Mouse (Mus musculus) intestine, embryonic 15.5 days (tissue): ENCODE results near the gene Yif1b. TPM values are rescaled to one million over a fixed set of nuclear protein-coding genes. Genes with fewer than 3 reads are reported as not detected.
A peak's percentile ranks its signal among the peaks of the same experiment; 100 is the strongest.

Experiments used
- ATAC-seq: fragments of 200-750 bp; cut with Nextera tagmentation; 2 replicates; pipeline ENCODE4 v1.8.0; 2017; ENCODE audit warnings: moderate TSS enrichment, moderate library complexity
- H3K27ac ChIP-seq: fragments of 300-500 bp; sonication (generic); 2 replicates; pipeline ENCODE4 v1.5.1; 2015; ENCODE audit warnings: mild to moderate bottlenecking, inconsistent platforms
- H3K27me3 ChIP-seq: fragments of 300-500 bp; sonication (generic); replicated peaks from 2 replicates; pipeline ENCODE4 v1.6.1; 2015; ENCODE audit warnings: inconsistent platforms
- H3K36me3 ChIP-seq: fragments of 300-500 bp; sonication (generic); 2 replicates; pipeline ENCODE4 v1.6.1; 2015; ENCODE audit warnings: inconsistent platforms
- H3K4me1 ChIP-seq: fragments of 300-500 bp; sonication (generic); replicated peaks from 2 replicates; pipeline ENCODE4 v1.6.1; 2015; ENCODE audit warnings: inconsistent platforms
- H3K4me2 ChIP-seq: fragments of 300-500 bp; sonication (generic); replicated peaks from 2 replicates; pipeline ENCODE4 v1.6.1; 2015; ENCODE audit warnings: mild to moderate bottlenecking, inconsistent platforms
- H3K4me3 ChIP-seq: fragments of 300-500 bp; sonication (generic); replicated peaks from 2 replicates; pipeline ENCODE4 v1.5.1; 2015; ENCODE audit warnings: inconsistent platforms
- H3K9ac ChIP-seq: fragments of 300-500 bp; sonication (generic); 2 replicates; pipeline ENCODE4 v1.6.1; 2015; ENCODE audit warnings: inconsistent platforms
- H3K9me3 ChIP-seq: fragments of 300-500 bp; sonication (generic); 2 replicates; pipeline ENCODE4 v1.6.1; 2016; ENCODE audit warnings: inconsistent platforms
- WGBS: fragments of 180-500 bp; shearing (Covaris S2); methylation state at CpG from one replicate; pipeline ENCODE4 v1.1.7; 2015; 5-methylcytosine and 5-hydroxymethylcytosine counted together
- polyA plus RNA-seq: library from polyadenylated mRNA; unstranded; fragments of >200 nt; fragmentation: Nextera tagmentation; extraction: Ambion mirVana; gene quantifications from 2 replicates; pipeline ENCODE4 v1.2.1, GENCODE M21; 2015

Gene Yif1b
- polyA plus RNA-seq, 1 experiment from 2014 or later, result 77.7 TPM

DNA sequence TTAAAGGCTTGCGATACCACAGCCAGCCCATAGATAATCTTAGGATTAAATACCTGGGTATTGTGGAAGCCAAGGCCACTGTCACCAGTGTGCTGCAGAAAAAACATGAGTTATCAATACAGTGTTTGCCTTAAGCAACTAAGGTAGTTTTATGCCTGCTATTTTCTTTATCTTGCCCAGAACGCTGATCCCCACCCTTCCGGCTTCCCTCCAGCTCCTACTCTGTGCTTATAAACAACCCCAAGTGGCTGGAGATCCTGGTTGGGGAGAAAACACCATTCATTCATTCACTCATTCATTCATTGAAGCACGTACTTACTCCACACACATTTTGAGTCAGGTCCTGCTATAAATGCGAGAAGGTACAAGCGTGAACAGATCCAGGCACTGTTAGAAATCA lies 46.4 kb downstream of the Yif1b start:
- ATAC-seq, result no peak
- no peaks in the 10 kb centered on the region for H3K36me3 ChIP-seq

DNA sequence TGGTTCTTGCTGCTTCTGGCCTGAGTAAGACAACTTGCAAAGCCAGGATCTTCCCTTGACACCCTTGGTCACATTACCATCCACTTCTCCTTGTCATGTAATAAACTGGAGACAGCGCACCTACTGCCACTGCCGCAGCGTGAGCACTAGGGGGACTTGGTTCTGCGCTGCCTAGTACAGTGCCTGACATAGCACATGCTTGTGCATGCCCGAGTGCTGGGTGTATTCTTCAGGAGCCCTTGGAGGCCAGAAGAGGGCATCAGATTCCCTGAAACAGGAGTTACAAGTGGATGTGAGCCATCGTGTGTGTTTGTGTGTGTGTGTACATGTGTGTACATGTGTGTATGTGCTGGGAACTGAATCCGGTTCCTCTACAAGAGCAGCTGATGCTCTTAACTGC lies 49.4 kb downstream of the Yif1b start:
- H3K36me3 ChIP-seq, result no peaks in the 10 kb centered on the region
- ATAC-seq, result no peak
- H3K4me2 ChIP-seq, result no peak overlapping the region
- 85% methylated on average over 7 of the region's 7 CpGs for WGBS
- H3K27ac ChIP-seq, result no peak overlapping the region
- no peak overlapping the region for H3K9ac ChIP-seq
- H3K9me3 ChIP-seq, result no peaks in the 10 kb centered on the region
- no peak overlapping the region for H3K4me3 ChIP-seq
- no peaks in the 10 kb centered on the region for H3K27me3 ChIP-seq
- H3K4me1 ChIP-seq, result peaks cover 24% of the 10 kb centered on the region

More for the DNA sequence above, 46.4 kb downstream of the Yif1b start:
- no peaks in the 10 kb centered on the region for H3K9me3 ChIP-seq
- 72% methylated on average over 6 of the region's 6 CpGs for WGBS
- H3K9ac ChIP-seq, result no peak overlapping the region
- H3K27me3 ChIP-seq, result peaks cover 5% of the 10 kb centered on the region
- H3K27ac ChIP-seq, result no peak overlapping the region
- H3K4me1 ChIP-seq, result peaks cover 14% of the 10 kb centered on the region; the same call in 1 of the 2 replicates
- H3K4me2 ChIP-seq, result no peak overlapping the region
- no peak overlapping the region for H3K4me3 ChIP-seq

DNA sequence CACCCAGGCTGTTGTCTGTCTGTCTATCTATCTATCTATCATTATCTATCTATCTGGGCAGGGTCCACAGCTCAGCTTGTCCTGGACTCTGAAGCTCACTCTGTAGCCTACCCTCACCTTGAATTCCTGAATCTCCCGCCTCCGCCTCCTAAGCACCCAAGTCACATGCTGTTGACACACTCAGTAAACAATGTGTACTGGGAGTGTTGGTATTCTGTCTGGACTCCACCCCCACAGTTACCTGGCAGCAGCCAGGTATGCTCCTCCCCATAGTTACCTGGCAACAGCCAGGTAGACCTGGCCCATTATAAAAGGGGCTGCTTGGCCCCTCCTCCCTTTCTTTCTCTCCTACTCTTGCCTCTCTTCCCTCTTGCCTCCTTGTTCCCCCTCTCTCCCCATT lies 50.0 kb downstream of the Yif1b start:
- ATAC-seq, result peak; percentile 20; the same call in 1 of the 2 replicates
- Histone ChIP-seq H3K4me3 (no peak overlapping the region), H3K27ac (0 out of 2 replicates have a peak overlapping the region, but pooled peaks have one; percentile 36), H3K4me2 (no peak overlapping the region), H3K36me3 (no peaks in the 10 kb centered on the region), H3K27me3 (no peaks in the 10 kb centered on the region), H3K9me3 (no peaks in the 10 kb centered on the region), H3K4me1 (peaks cover 30% of the 10 kb centered on the region), H3K9ac (no peak overlapping the region)
- 66% methylated on average over 2 of the region's 2 CpGs for WGBS

DNA sequence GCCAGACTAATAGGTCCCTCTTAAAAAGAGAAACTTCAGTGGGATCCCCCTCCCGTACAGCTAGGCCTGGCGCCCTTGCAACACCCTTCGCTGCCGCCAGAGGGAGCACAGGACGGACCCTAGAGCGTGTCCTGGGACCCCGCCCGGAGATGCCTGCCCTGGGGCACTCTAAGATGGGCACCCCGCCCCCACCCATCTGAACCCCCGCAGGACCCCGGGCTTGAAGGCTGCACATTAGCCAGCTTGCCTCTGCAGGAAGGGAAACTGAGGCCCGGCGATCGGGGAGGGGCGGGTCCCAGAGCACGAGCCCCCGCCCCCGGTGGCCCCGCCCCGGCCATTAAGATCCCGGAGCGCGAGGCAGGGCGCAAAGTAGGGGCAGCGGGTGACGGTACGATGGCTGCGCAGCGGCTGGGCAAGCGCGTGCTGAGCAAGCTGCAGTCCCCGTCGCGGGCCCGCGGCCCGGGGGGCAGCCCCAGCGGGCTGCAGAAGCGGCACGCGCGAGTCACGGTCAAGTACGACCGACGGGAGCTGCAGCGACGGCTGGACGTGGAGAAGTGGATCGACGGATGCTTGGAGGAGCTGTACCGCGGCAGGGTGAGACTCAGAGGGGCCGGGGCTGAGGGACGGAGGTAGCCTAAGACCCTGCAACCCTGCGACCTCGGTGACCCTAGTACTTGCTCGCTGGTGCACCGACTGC lies 51.0 kb downstream of the Yif1b start, which contains the start of gene Ppp1r14a:
Ppp1r14a (plus strand) TSS at position 367 of the 697 bp plus-strand sequence.
- WGBS, result under 1% methylated on average over 59 of the region's 59 CpGs

DNA sequence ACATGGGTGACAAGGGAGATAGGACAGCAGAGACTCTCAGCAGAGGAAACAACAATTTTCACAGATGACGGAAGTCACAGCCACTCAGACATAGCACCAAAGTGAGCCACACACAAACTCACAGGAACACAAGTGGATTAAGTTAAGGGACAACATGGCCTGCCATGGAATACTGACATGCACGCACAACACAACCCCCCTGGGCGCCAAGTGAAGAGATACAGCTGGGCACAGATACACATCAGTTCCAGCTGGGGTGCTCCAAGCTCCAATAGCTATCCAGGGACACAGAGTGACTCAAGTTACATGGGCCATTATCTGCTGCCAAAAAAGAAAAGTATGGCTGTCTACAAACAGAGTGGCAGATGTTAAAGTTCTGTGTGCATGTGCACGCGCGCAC lies 51.7 kb downstream of the Yif1b start:
- Histone ChIP-seq H3K4me1 (peaks cover 36% of the 10 kb centered on the region), H3K36me3 (no peaks in the 10 kb centered on the region), H3K4me2 (peak overlapping the region; percentile 93), H3K27ac (peak overlapping the region; percentile 91), H3K9me3 (no peaks in the 10 kb centered on the region), H3K4me3 (peak overlapping the region; percentile 48), H3K9ac (peak overlapping the region; percentile 58), H3K27me3 (no peaks in the 10 kb centered on the region)
- ATAC-seq, result no peak
- 61% methylated on average over 6 of the region's 6 CpGs for WGBS

More for the DNA sequence above, 51.0 kb downstream of the Yif1b start, which contains the start of gene Ppp1r14a:
- peaks cover 36% of the 10 kb centered on the region for H3K4me1 ChIP-seq
- peak within 1 kb of the TSS; percentile 58 for H3K9ac ChIP-seq
- peak within 1 kb of the TSS; percentile 48 for H3K4me3 ChIP-seq
- H3K36me3 ChIP-seq, result no peaks in the 10 kb centered on the region
- no peaks in the 10 kb centered on the region for H3K9me3 ChIP-seq
- H3K27me3 ChIP-seq, result no peaks in the 10 kb centered on the region
- peak; percentile 52 for ATAC-seq
- H3K27ac ChIP-seq, result peak within 1 kb of the TSS; percentile 91
- peak within 1 kb of the TSS; percentile 93 for H3K4me2 ChIP-seq

DNA sequence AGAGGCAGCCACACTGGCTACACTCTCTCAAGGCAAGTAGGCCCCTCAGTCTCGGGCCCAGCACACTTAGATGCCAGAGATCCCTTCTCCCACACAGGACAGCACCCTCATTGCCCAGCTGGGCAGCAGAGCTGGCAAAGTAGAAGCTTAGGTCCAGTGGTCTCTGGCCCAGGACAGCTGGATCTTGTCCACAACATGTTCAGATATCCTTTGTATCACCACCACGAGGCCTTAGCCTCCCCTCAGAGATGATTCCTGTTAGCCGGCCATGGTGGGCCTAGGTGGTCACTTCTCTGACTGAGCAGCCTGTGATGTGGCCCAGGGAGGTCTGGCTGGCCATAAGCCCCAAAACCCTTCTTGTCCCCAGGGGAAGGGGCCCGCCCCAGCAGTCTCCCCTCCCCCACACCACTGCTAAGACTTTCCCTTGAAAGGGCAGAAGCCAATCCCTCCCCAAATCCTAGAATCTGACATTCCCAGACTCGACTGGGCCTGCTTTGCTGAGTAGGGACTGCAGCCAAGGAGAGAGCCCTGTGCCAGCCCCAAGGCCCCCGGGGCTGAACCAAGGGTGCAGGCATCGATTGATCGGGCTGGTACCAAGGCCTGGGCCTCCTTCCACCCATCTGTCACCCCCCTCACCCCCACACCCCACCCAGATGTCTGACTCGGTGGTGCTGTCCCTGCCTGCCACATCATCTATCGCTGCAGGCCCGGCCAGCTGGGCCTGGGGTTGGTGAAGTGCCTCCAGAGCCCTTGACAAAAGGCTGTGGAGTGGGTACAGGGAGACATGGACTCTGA lies 52.8 kb downstream of the Yif1b start:
- Histone ChIP-seq H3K4me2 (peak overlapping the region; percentile 93), H3K4me3 (peak overlapping the region; percentile 48), H3K27me3 (no peaks in the 10 kb centered on the region), H3K4me1 (peaks cover 36% of the 10 kb centered on the region), H3K36me3 (no peaks in the 10 kb centered on the region), H3K9ac (peak overlapping the region; percentile 38), H3K9me3 (no peaks in the 10 kb centered on the region), H3K27ac (peak overlapping the region; percentile 91)
- ATAC-seq, result no peak
- 43% methylated on average over 11 of the region's 11 CpGs for WGBS

DNA sequence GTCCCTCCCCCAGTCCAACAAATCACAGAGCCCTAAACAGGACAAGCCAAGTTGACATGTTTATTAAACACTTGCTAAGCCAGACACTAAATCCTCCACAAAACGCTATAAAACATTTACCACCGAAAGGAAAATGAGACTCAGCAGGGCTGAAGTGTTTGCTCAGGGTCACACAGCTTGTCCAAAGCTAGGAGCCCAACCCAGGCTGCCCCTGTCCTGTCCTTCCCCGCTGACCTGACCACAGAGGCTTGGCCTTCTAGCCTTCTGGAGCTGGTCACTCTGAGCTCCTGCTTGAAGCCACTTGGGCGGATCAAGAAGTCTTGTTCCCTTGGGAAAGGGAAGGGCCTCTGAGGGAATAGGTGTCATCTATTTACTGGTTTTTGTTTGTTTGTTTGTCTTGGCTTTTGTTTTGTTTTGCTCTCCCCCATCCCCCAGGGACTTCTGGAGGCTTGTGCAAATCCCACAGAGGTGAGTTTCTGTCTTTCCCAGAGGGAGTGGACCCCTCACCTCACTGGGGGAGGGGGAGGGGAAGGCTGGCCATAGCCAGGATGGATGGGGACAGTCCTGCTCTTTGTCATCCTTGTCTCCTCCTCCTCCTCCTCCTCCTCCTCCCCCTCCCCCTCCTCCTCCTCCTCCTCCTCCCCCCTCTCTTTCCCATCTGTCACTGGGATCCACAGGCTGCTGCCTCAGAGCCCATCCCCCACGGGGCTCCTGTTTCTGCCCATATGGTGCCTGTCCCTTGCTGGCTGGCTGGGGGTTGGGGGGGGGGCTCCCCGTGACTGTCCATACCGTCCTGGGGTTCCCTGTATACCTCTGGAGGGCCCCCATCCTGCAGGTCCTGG lies 53.7 kb downstream of the Yif1b start:
- Histone ChIP-seq H3K36me3 (no peaks in the 10 kb centered on the region), H3K9me3 (no peaks in the 10 kb centered on the region), H3K4me3 (peak overlapping the region; percentile 48; the same call in 1 of the 2 replicates), H3K9ac (peak overlapping the region; percentile 38; the same call in 1 of the 2 replicates), H3K4me2 (peak overlapping the region; percentile 93), H3K4me1 (peaks cover 36% of the 10 kb centered on the region), H3K27me3 (no peaks in the 10 kb centered on the region), H3K27ac (peak overlapping the region; percentile 91)
- 18% methylated on average over 7 of the region's 7 CpGs for WGBS
- no peak for ATAC-seq

DNA sequence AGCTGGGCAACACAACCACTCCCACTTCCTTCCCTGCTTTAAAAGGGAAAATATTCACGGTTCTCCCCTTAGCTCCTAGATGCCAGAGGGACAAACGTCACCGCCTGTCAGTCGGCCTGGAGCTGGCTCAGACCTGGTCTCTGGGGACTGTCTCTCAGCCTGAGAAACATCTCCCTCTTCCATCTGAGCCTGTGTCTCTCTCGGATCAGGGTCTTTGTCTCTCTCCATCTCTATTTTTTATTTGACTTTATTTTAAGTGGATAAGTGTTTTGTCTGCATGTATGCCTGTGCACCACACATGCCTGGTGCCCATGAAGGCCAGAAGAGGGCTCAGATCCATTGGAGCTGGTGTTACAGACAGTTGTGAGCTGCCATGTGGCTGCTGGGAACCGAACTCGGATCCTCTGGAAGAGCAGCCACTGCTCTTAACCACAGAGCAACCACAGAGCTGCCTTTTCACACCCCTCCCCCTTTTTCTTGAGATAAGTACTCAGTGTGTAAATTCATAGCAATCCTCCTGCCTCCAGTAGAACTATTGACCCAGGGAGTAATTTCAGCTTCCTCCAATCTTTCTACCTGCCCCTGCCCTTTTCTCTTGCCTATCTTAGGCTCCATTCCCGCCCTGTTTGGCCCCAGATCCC lies 54.4 kb downstream of the Yif1b start:
- Histone ChIP-seq H3K4me2 (peak overlapping the region; percentile 93), H3K9me3 (no peaks in the 10 kb centered on the region), H3K4me1 (peaks cover 36% of the 10 kb centered on the region), H3K9ac (peak overlapping the region; percentile 3; the same call in 1 of the 2 replicates), H3K4me3 (no peak overlapping the region), H3K27me3 (no peaks in the 10 kb centered on the region), H3K27ac (peak overlapping the region; percentile 80), H3K36me3 (no peaks in the 10 kb centered on the region)
- 19% methylated on average over 8 of the region's 8 CpGs for WGBS
- ATAC-seq, result no peak

DNA sequence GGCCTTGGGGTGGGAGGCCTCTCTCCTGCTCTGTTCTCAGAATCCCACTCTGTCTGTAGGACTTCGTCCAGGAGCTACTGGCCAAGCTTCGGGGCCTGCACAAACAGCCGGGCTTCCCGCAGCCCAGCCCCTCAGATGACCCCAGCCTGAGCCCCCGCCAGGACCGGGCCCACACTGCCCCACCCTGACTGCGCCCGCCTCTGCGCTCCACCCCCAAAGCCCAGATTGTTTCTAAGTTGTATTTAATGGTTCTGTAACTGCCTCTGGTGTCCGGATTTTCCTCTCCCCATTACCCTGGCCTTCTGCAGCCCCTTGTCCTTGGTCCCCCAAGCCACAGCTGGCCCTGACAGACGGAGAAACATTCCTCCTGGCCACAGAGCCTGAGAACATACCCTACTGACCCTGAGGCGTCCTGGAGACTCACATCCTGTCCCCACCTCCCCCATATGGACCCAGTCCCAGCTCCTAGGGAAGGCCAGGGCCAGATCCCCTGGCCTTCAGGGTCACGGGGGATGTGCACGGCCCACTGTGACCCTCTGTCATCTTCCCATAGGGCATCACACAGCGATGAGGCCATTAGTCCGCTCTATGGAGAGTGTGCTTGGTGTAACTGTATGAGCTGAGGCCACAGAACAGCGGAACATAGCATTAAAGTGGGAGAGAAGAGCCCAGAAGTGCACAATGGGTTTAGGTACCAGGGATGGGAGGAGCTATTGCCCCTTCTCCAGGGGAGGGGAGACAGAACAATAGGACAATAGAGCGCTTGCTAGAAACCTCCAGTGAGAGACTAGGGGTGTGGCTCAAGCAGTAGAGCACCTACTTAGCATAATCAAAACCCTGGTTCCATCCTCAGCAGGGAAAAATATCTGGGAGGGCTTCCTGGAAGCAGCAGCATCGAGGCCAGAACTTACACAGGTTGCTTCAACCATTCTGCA lies 55.3 kb downstream of the Yif1b start:
- ATAC-seq, result no peak
- H3K27me3 ChIP-seq, result no peaks in the 10 kb centered on the region
- H3K9ac ChIP-seq, result peak overlapping the region; percentile 3; the same call in 1 of the 2 replicates
- no peaks in the 10 kb centered on the region for H3K36me3 ChIP-seq
- peak overlapping the region; percentile 80 for H3K27ac ChIP-seq
- peak overlapping the region; percentile 93 for H3K4me2 ChIP-seq
- H3K9me3 ChIP-seq, result no peaks in the 10 kb centered on the region
- H3K4me1 ChIP-seq, result peaks cover 32% of the 10 kb centered on the region
- WGBS, result 32% methylated on average over 19 of the region's 19 CpGs
- H3K4me3 ChIP-seq, result no peak overlapping the region

DNA sequence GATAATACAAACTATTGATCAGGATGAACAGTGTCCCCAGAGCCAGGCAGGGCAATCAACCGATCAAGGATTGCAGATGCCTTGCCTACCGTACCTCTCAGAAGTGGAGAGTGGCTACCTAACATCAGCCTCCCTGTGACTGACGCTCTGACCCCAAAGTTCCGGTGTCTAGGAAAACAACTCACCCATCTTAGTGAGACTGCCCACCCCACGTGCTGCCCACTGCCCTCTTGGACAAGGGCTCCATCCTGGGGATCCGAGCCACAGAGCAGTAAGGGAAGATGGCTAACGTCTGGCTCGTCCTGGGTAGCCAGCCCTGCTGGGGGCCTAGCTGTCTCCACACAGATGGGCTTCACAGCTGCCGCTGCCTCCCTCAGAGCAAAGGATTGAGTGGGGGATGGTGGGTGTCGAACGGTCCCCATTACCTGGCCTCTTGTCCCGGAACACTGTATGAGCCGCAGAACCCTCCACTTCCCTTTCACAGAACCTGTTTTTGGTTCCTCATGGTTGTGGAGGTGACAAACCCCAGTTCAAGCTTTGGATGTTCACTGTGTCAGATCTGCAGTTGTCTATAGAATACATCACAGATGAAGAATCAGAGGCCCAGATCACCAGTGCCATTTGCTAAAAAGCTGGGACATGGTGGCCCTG lies 56.1 kb downstream of the Yif1b start:
- Histone ChIP-seq H3K27ac (no peak overlapping the region), H3K9ac (no peak overlapping the region), H3K9me3 (no peaks in the 10 kb centered on the region), H3K27me3 (no peaks in the 10 kb centered on the region), H3K4me3 (no peak overlapping the region), H3K36me3 (no peaks in the 10 kb centered on the region), H3K4me2 (no peak overlapping the region), H3K4me1 (peaks cover 30% of the 10 kb centered on the region)
- ATAC-seq, result no peak
- 69% methylated on average over 13 of the region's 13 CpGs for WGBS
